Mouse (Mus musculus) liver, postnatal 0 days (tissue): ENCODE results near the gene Eif4h. TPM values are rescaled to one million over a fixed set of nuclear protein-coding genes. Genes with fewer than 3 reads are reported as not detected.

Experiments
- ATAC-seq: fragments of 200-750 bp; cut with Nextera tagmentation; 2 replicates; pipeline ENCODE4 v1.8.0; 2017; ENCODE audit warnings: mild to moderate bottlenecking, moderate library complexity
- DNase-seq: peaks from one replicate; pipeline ENCODE4 v3.0.0-alpha.2; 2016
- H3K27ac ChIP-seq: fragments of 300-500 bp; sonication (generic); 2 replicates; pipeline ENCODE4 v1.5.1; 2014; ENCODE audit warnings: antibody characterized with exemption, moderate library complexity, mild to moderate bottlenecking, low read depth
- H3K27me3 ChIP-seq: fragments of 300-500 bp; sonication (generic); 2 replicates; pipeline ENCODE4 v1.6.1; 2014; ENCODE audit warnings: low read length, control low read depth, mixed read lengths; ENCODE audit not compliant: insufficient read depth
- H3K36me3 ChIP-seq: fragments of 300-500 bp; sonication (generic); replicated peaks from 2 replicates; pipeline ENCODE4 v1.6.1; 2014; ENCODE audit warnings: mild to moderate bottlenecking, control low read depth, low read length, moderate library complexity, mixed read lengths; ENCODE audit not compliant: insufficient read depth
- H3K4me1 ChIP-seq: fragments of 300-500 bp; sonication (generic); 2 replicates; pipeline ENCODE4 v1.6.1; 2014; ENCODE audit warnings: antibody characterized with exemption, mild to moderate bottlenecking, control low read depth; ENCODE audit not compliant: insufficient read depth
- H3K4me2 ChIP-seq: fragments of 300-500 bp; sonication (generic); 2 replicates; pipeline ENCODE4 v1.6.1; 2014; ENCODE audit warnings: low read depth, mild to moderate bottlenecking, low read length, moderate library complexity, mixed read lengths
- H3K4me3 ChIP-seq: fragments of 300-500 bp; sonication (generic); 2 replicates; pipeline ENCODE4 v1.5.1; 2014; ENCODE audit warnings: low read depth, low read length
- H3K9ac ChIP-seq: fragments of 300-500 bp; sonication (generic); replicated peaks from 2 replicates; pipeline ENCODE4 v1.6.1; 2014; ENCODE audit warnings: mild to moderate bottlenecking, moderate library complexity
- H3K9me3 ChIP-seq: fragments of 300-500 bp; sonication (generic); 2 replicates; pipeline ENCODE4 v1.6.1; 2016; ENCODE audit warnings: mild to moderate bottlenecking, control low read depth, low read length, mixed read lengths
- CTCF ChIP-seq: sonication (generic); IDR thresholded peaks from 2 replicates; pipeline ENCODE4 v1.5.1; 2016; ENCODE audit warnings: antibody characterized with exemption, low read depth
- EP300 ChIP-seq: IDR thresholded peaks from 2 replicates; pipeline ENCODE4 v1.6.1; 2016; ENCODE audit warnings: antibody characterized with exemption, low read depth, mild to moderate bottlenecking
- WGBS: fragments of 180-500 bp; shearing (Covaris S2); extraction: QIAGEN DNeasy Blood & Tissue Kit; methylation state at CpG from one replicate; pipeline ENCODE4 v1.1.7; 2014; ENCODE audit not compliant: insufficient replicate concordance; 5-methylcytosine and 5-hydroxymethylcytosine counted together
- microRNA-seq: library from miRNA; unstranded; fragments of <30 nt; microRNA quantifications from one replicate; pipeline ENCODE4, GENCODE M21; 2016
- polyA plus RNA-seq: library from polyadenylated mRNA; unstranded; fragments of >200 nt; fragmentation: Nextera tagmentation; extraction: Ambion mirVana; gene quantifications from 2 replicates; pipeline ENCODE4 v1.2.1, GENCODE M21; 2015

The Eif4h gene
- polyA plus RNA-seq, 1 experiment from 2014 or later = 132 TPM

GRCm38 (mm10) chr5:134579135-134579534 lies 60.2 kb downstream of the Eif4h start:
- Histone ChIP-seq H3K9me3 (no peaks in the 10 kb centered on the region), H3K27ac (no peak overlapping the region), H3K36me3 (no peaks in the 10 kb centered on the region), H3K4me3 (no peak overlapping the region), H3K27me3 (no peaks in the 10 kb centered on the region), H3K4me1 (peaks cover 12% of the 10 kb centered on the region), H3K9ac (no peak overlapping the region), H3K4me2 (no peak overlapping the region)
- WGBS = 70% methylated on average over 3 of the region's 3 CpGs
- DNase-seq (no peak), ATAC-seq (no peak)
- TF ChIP-seq CTCF (no peak), EP300 (no peak)

- Histone ChIP-seq H3K27me3 (no peaks in the 10 kb centered on the region), H3K36me3 (no peaks in the 10 kb centered on the region), H3K4me2 (no peak overlapping the region), H3K4me1 (peaks cover 7% of the 10 kb centered on the region), H3K9ac (no peak overlapping the region), H3K27ac (no peak overlapping the region), H3K4me3 (no peak overlapping the region), H3K9me3 (no peaks in the 10 kb centered on the region)
- ATAC-seq = no peak
- WGBS = 82% methylated on average over 7 of the region's 7 CpGs
- no peak for DNase-seq
- TF ChIP-seq EP300 (no peak), CTCF (no peak)
These were observed 61.8 kb downstream of the Eif4h start for GRCm38 (mm10) chr5:134577534-134577933.

GRCm38 (mm10) chr5:134576517-134577220 lies 62.6 kb downstream of the Eif4h start:
- WGBS = 78% methylated on average over 14 of the region's 14 CpGs
- H3K4me3 ChIP-seq = no peak overlapping the region
- H3K4me2 ChIP-seq = no peak overlapping the region
- no peaks in the 10 kb centered on the region for H3K36me3 ChIP-seq
- H3K27me3 ChIP-seq = no peaks in the 10 kb centered on the region
- TF ChIP-seq EP300 = no peak
- TF ChIP-seq CTCF = peak; percentile 35; the same call in 1 of the 2 replicates
- H3K9me3 ChIP-seq = no peaks in the 10 kb centered on the region
- no peak overlapping the region for H3K9ac ChIP-seq
- ATAC-seq = no peak
- peaks cover 14% of the 10 kb centered on the region for H3K4me1 ChIP-seq
- no peak for DNase-seq
- no peak overlapping the region for H3K27ac ChIP-seq

GRCm38 (mm10) chr5:134575833-134576232 lies 63.5 kb downstream of the Eif4h start:
- WGBS = 77% methylated on average over 5 of the region's 5 CpGs
- Histone ChIP-seq H3K4me3 (no peak overlapping the region), H3K9me3 (no peaks in the 10 kb centered on the region), H3K4me1 (peaks cover 14% of the 10 kb centered on the region), H3K9ac (no peak overlapping the region), H3K27ac (no peak overlapping the region), H3K4me2 (no peak overlapping the region), H3K27me3 (no peaks in the 10 kb centered on the region), H3K36me3 (no peaks in the 10 kb centered on the region)
- ATAC-seq (no peak), DNase-seq (no peak)
- TF ChIP-seq CTCF (no peak), EP300 (no peak)

GRCm38 (mm10) chr5:134572508-134573214 lies 66.6 kb downstream of the Eif4h start:
- TF ChIP-seq CTCF (no peak), EP300 (no peak)
- Histone ChIP-seq H3K9ac (peak overlapping the region; percentile 60; the same call in 1 of the 2 replicates), H3K4me3 (peak overlapping the region; percentile 49), H3K9me3 (no peaks in the 10 kb centered on the region), H3K36me3 (no peaks in the 10 kb centered on the region), H3K4me1 (peaks cover 14% of the 10 kb centered on the region), H3K27me3 (no peaks in the 10 kb centered on the region), H3K27ac (peak overlapping the region; percentile 53), H3K4me2 (peak overlapping the region; percentile 92)
- 18% methylated on average over 10 of the region's 10 CpGs for WGBS
- no peak for DNase-seq
- ATAC-seq = peak; percentile 12; the same call in 1 of the 2 replicates

GRCm38 (mm10) chr5:134571730-134572507 lies 67.4 kb downstream of the Eif4h start:
- Histone ChIP-seq H3K9ac (peak overlapping the region; percentile 60), H3K27me3 (no peaks in the 10 kb centered on the region), H3K27ac (peak overlapping the region; percentile 53), H3K4me1 (peaks cover 14% of the 10 kb centered on the region), H3K9me3 (no peaks in the 10 kb centered on the region), H3K36me3 (no peaks in the 10 kb centered on the region), H3K4me2 (peak overlapping the region; percentile 92), H3K4me3 (peak overlapping the region; percentile 49)
- TF ChIP-seq CTCF = no peak
- TF ChIP-seq EP300 = no peak
- peak; percentile 68 for ATAC-seq
- under 1% methylated on average over 23 of the region's 23 CpGs for WGBS
- DNase-seq = peak; percentile 45

Small RNAs within 50 kb of the gene (microRNA-seq; reads per million reads assigned to microRNA genes)
- gene Mir7228 = not detected

Other genes starting within 250 kb of the Eif4h start
- gene Gtf2ird1, start 182.8 kb downstream of the Eif4h start, polyA plus RNA-seq = 10.0 and 11.0 TPM in 2 replicates
- 0.21 and 0.29 TPM in 2 replicates for gene Clip2, start 87.1 kb downstream of the Eif4h start, polyA plus RNA-seq
- not detected in 2 replicates for gene Syna, start 79.3 kb downstream of the Eif4h start, polyA plus RNA-seq
- gene Rfc2, start 58.1 kb downstream of the Eif4h start, polyA plus RNA-seq = 75.4 and 81.4 TPM in 2 replicates
- gene Lat2, start 24.5 kb downstream of the Eif4h start, polyA plus RNA-seq = 2.4 TPM in 2 replicates
- 0.59 and 0.73 TPM in 2 replicates for gene Limk1, start 49.1 kb upstream of the Eif4h start, polyA plus RNA-seq
- gene Eln, start 107.8 kb upstream of the Eif4h start, polyA plus RNA-seq = 14.8 TPM in 2 replicates